Mouse (Mus musculus) embryonic facial prominence, embryonic 12.5 days (tissue): ENCODE measurements around the gene Prox2. TPM values are rescaled to one million over a fixed set of nuclear protein-coding genes. Genes with fewer than 3 reads are reported as not detected.

ENCODE experiments used
- ATAC-seq: fragments of 200-750 bp; cut with Nextera tagmentation; 2 replicates; pipeline ENCODE4 v1.8.0; 2017; ENCODE audit not compliant: insufficient number of reproducible peaks, insufficient read depth, low FRiP score, low TSS enrichment
- H3K27ac ChIP-seq: fragments of 300-500 bp; sonication (generic); 2 replicates; pipeline ENCODE4 v1.5.1; 2016; ENCODE audit warnings: mild to moderate bottlenecking
- H3K27me3 ChIP-seq: fragments of 300-500 bp; sonication (generic); 2 replicates; pipeline ENCODE4 v1.6.1; 2016; ENCODE audit warnings: mild to moderate bottlenecking, moderate library complexity
- H3K36me3 ChIP-seq: fragments of 300-500 bp; sonication (generic); 2 replicates; pipeline ENCODE4 v1.6.1; 2016; ENCODE audit warnings: mild to moderate bottlenecking
- H3K4me1 ChIP-seq: fragments of 300-500 bp; sonication (generic); 2 replicates; pipeline ENCODE4 v1.6.1; 2016
- H3K4me2 ChIP-seq: fragments of 300-500 bp; sonication (generic); replicated peaks from 2 replicates; pipeline ENCODE4 v1.6.1; 2016; ENCODE audit warnings: mild to moderate bottlenecking, moderate library complexity
- H3K4me3 ChIP-seq: fragments of 300-500 bp; sonication (generic); 2 replicates; pipeline ENCODE4 v1.5.1; 2016; ENCODE audit warnings: mild to moderate bottlenecking
- H3K9ac ChIP-seq: fragments of 300-500 bp; sonication (generic); 2 replicates; pipeline ENCODE4 v1.6.1; 2016; ENCODE audit warnings: mild to moderate bottlenecking, moderate library complexity
- H3K9me3 ChIP-seq: fragments of 300-500 bp; sonication (generic); 2 replicates; pipeline ENCODE4 v1.6.1; 2016; ENCODE audit warnings: mild to moderate bottlenecking, moderate library complexity
- WGBS: fragments of 180-500 bp; shearing (Covaris S2); methylation state at CpG from one replicate; pipeline ENCODE4 v1.1.7; 2016; 5-methylcytosine and 5-hydroxymethylcytosine counted together
- polyA plus RNA-seq: library from polyadenylated mRNA; unstranded; fragments of >200 nt; fragmentation: Nextera tagmentation; extraction: Ambion mirVana; gene quantifications from 2 replicates; pipeline ENCODE4 v1.2.1, GENCODE M21; 2016

Gene Prox2
- polyA plus RNA-seq, 1 experiment from 2014 or later, result 4.4 TPM

- 75% methylated on average over 8 of the region's 8 CpGs for WGBS
- no peak overlapping the region for H3K4me3 ChIP-seq
- no peaks in the 10 kb centered on the region for H3K4me1 ChIP-seq
- H3K9me3 ChIP-seq, result no peaks in the 10 kb centered on the region
- H3K27ac ChIP-seq, result no peak overlapping the region
- H3K9ac ChIP-seq, result no peak overlapping the region
- peaks cover 81% of the 10 kb centered on the region for H3K36me3 ChIP-seq
- H3K27me3 ChIP-seq, result no peaks in the 10 kb centered on the region
- no peak for ATAC-seq
- H3K4me2 ChIP-seq, result no peak overlapping the region
These were observed 16.5 kb upstream of the Prox2 start for GRCm38 (mm10) chr12:85126986-85127603.

DNA sequence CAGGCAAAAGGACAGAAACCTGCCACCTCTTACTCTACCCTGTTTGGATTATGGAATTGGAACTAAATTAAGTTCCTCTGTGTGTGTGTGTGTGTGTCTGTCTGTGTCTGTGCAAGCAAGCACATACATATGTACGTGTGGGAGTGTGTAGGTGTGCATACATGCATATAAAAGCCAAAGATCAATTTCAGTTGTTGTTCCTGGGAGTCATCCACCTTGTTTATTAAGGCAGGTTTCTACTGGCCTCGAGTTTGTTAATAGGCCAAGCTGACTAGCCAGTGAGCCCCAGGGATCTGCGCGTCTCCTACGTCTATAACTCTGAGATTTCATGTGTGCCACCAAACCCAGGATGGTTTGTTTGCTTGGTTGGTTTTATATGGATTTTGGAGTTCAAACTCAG, 14.2 kb upstream of the Prox2 start:
- 97% methylated on average over 5 of the region's 5 CpGs for WGBS
- no peak overlapping the region for H3K27ac ChIP-seq
- H3K9ac ChIP-seq, result no peak overlapping the region
- no peak for ATAC-seq
- H3K4me1 ChIP-seq, result no peaks in the 10 kb centered on the region
- H3K4me2 ChIP-seq, result no peak overlapping the region
- H3K27me3 ChIP-seq, result no peaks in the 10 kb centered on the region
- no peak overlapping the region for H3K4me3 ChIP-seq
- H3K9me3 ChIP-seq, result no peaks in the 10 kb centered on the region
- H3K36me3 ChIP-seq, result peaks cover 82% of the 10 kb centered on the region

- Histone ChIP-seq H3K4me3 (no peak overlapping the region), H3K27me3 (no peaks in the 10 kb centered on the region), H3K9ac (no peak overlapping the region), H3K9me3 (no peaks in the 10 kb centered on the region), H3K4me1 (no peaks in the 10 kb centered on the region), H3K27ac (no peak overlapping the region), H3K4me2 (no peak overlapping the region), H3K36me3 (peaks cover 84% of the 10 kb centered on the region)
- 96% methylated on average over 11 of the region's 11 CpGs for WGBS
- no peak for ATAC-seq
These were observed 13.1 kb upstream of the Prox2 start for GRCm38 (mm10) chr12:85123645-85124044.

DNA sequence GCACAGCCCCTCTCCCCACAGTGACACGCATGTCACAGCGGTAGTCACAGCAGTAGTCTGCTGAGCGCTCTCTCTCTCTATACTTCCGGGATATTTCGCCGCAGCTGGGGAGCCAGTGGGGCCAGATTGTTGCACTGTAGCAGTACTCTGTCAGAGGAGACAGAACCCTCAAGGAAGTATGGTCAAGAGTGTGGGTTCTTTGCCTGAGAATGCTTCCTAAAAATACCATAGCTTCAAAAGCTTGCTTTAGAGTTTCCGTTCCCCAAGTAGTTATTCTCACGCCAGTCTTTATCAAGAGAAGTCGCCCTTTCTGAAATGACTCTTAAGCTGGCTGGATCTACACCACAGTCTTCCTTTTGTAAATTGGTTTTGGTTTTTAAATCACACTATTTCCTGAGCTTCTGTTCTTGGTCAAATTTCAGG, 12.6 kb upstream of the Prox2 start:
- H3K4me1 ChIP-seq, result no peaks in the 10 kb centered on the region
- H3K9ac ChIP-seq, result no peak overlapping the region
- no peak overlapping the region for H3K27ac ChIP-seq
- H3K4me3 ChIP-seq, result no peak overlapping the region
- H3K36me3 ChIP-seq, result peaks cover 83% of the 10 kb centered on the region
- H3K4me2 ChIP-seq, result no peak overlapping the region
- H3K9me3 ChIP-seq, result no peaks in the 10 kb centered on the region
- WGBS, result 96% methylated on average over 9 of the region's 9 CpGs
- ATAC-seq, result no peak
- no peaks in the 10 kb centered on the region for H3K27me3 ChIP-seq

DNA sequence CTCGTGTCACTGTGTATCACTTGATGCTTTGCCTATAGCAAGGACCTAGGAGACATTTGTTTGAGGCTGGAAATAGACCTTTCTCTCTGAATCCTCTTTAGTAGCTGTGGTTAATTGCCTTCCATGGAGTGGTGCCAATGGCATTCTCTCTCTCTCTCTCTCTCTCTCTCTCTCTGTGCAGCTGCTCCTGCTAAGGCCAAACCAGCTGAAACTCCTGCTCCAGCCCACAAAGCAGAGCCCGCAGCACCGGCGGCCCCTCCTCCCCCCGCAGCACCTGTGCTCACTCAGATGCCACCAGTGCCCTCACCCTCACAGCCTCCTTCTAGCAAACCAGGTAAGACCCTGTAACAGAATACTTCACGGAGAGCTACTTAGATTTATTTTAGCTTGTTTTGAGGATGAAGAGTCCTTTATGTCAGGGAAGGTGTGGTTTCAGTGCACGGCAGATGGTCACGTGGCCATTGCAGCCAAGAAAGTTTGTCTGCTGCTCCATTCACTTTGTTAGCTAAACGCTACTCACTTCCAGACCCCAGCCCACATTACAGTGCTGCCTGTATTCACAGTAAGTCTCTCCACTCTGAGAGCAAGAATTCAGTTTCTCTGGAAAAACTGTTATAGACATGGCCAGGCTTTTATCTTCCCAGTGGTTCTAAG, 11.4 kb upstream of the Prox2 start:
- Histone ChIP-seq H3K27ac (no peak overlapping the region), H3K9ac (no peak overlapping the region), H3K4me2 (no peak overlapping the region), H3K4me1 (no peaks in the 10 kb centered on the region), H3K27me3 (no peaks in the 10 kb centered on the region), H3K9me3 (no peaks in the 10 kb centered on the region), H3K36me3 (peaks cover 76% of the 10 kb centered on the region), H3K4me3 (no peak overlapping the region)
- ATAC-seq, result no peak
- 90% methylated on average over 9 of the region's 9 CpGs for WGBS

GRCm38 (mm10) chr12:85115678-85116077, 5.1 kb upstream of the Prox2 start:
- no peaks in the 10 kb centered on the region for H3K27me3 ChIP-seq
- H3K4me1 ChIP-seq, result peaks cover 16% of the 10 kb centered on the region
- no peak for ATAC-seq
- H3K4me3 ChIP-seq, result no peak overlapping the region
- peaks cover 33% of the 10 kb centered on the region for H3K36me3 ChIP-seq
- no peaks in the 10 kb centered on the region for H3K9me3 ChIP-seq
- H3K27ac ChIP-seq, result no peak overlapping the region
- no peak overlapping the region for H3K9ac ChIP-seq
- H3K4me2 ChIP-seq, result no peak overlapping the region
- WGBS, result 71% methylated on average over 7 of the region's 7 CpGs

DNA sequence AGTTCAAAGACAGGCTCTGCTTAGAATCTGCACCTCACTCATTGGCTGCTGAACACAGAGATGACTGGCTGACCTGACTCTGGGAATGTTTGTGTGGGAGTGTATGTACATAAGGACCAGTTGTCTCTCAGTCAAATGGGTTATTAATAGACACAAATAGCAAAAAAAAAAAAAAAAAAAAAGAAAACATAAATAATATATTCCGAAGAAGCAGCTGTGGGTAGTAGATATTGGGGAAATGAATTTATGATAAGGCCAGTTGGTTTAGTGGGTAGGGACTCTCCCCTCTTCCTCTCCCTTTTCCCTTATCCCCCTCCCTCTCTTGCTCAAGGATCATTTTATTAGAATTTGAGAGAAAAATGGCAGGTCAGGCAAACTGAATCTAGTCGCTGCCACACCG, 3.4 kb upstream of the Prox2 start:
- Histone ChIP-seq H3K36me3 (peaks cover 18% of the 10 kb centered on the region), H3K4me3 (no peak overlapping the region), H3K27ac (no peak overlapping the region), H3K27me3 (no peaks in the 10 kb centered on the region), H3K4me2 (no peak overlapping the region), H3K4me1 (peaks cover 25% of the 10 kb centered on the region), H3K9me3 (no peaks in the 10 kb centered on the region), H3K9ac (no peak overlapping the region)
- no peak for ATAC-seq
- WGBS, result 96% methylated on average over 3 of the region's 3 CpGs

- H3K9ac ChIP-seq, result no peak overlapping the region
- H3K4me1 ChIP-seq, result peaks cover 25% of the 10 kb centered on the region
- no peaks in the 10 kb centered on the region for H3K27me3 ChIP-seq
- no peak overlapping the region for H3K27ac ChIP-seq
- H3K4me3 ChIP-seq, result no peak overlapping the region
- no peak for ATAC-seq
- H3K36me3 ChIP-seq, result peaks cover 12% of the 10 kb centered on the region
- H3K4me2 ChIP-seq, result no peak overlapping the region
- WGBS, result 97% methylated on average over 3 of the region's 3 CpGs
- no peaks in the 10 kb centered on the region for H3K9me3 ChIP-seq
These were observed 2.8 kb upstream of the Prox2 start for GRCm38 (mm10) chr12:85113337-85113736.

- peak overlapping the region; percentile 86; the same call in 1 of the 2 replicates for H3K4me2 ChIP-seq
- no peak overlapping the region for H3K9ac ChIP-seq
- no peak overlapping the region for H3K27ac ChIP-seq
- H3K9me3 ChIP-seq, result no peaks in the 10 kb centered on the region
- WGBS, result 81% methylated on average over 7 of the region's 7 CpGs
- H3K4me3 ChIP-seq, result no peak overlapping the region
- no peak for ATAC-seq
- no peaks in the 10 kb centered on the region for H3K27me3 ChIP-seq
- H3K4me1 ChIP-seq, result peaks cover 25% of the 10 kb centered on the region
- H3K36me3 ChIP-seq, result 0 out of 2 replicates have a peak, but pooled peaks cover 8% of the 10 kb centered on the region
These were observed 2.1 kb upstream of the Prox2 start for GRCm38 (mm10) chr12:85112550-85113251.

DNA sequence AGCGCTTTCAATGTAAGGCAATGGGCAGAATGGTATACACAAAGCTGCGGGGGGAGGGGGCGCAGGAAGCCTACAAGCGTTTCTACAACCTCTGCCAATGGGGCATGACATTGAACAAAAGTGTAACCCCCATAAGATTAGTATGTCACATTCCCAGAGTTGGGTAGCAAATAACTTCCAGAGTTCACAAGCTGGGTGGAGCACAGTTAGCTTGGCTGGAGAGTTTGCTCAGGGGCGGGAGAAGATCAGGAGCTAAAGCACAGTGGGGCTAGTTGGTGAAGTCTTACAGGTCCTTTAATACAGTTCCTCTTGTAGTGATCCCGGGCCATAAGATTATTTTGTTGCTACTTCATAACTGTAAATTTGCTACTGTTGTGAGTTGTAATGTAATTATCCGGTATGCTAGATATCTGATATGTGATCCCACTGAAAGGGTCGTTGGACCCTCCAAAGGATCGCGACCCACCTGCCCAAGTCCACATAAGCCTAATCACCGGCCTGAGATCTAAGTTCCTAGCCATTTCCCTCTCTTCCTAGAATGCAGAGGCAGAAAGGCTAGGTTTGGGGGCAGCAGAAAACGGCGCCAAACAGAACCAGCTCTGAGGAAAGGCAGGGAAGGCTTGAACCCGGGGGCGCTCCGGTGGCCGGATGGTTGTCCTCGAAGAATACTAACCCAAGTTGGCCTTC, 405 bp downstream of the Prox2 start:
- ATAC-seq, result peak; percentile 73; the same call in 1 of the 2 replicates
- Histone ChIP-seq H3K9ac (peak overlapping the region; percentile 96), H3K4me1 (peaks cover 31% of the 10 kb centered on the region), H3K27ac (peak overlapping the region; percentile 86), H3K36me3 (0 out of 2 replicates have a peak, but pooled peaks cover 3% of the 10 kb centered on the region), H3K4me3 (peak overlapping the region; percentile 100), H3K9me3 (no peaks in the 10 kb centered on the region), H3K4me2 (peak overlapping the region; percentile 86), H3K27me3 (no peaks in the 10 kb centered on the region)
- WGBS, result 12% methylated on average over 18 of the region's 18 CpGs

GRCm38 (mm10) chr12:85109426-85109825, 1.1 kb downstream of the Prox2 start:
- no peak overlapping the region for H3K27ac ChIP-seq
- 49% methylated on average over 4 of the region's 4 CpGs for WGBS
- no peak overlapping the region for H3K9ac ChIP-seq
- no peak overlapping the region; the same call in 1 of the 2 replicates for H3K4me3 ChIP-seq
- H3K9me3 ChIP-seq, result no peaks in the 10 kb centered on the region
- no peaks in the 10 kb centered on the region for H3K36me3 ChIP-seq
- H3K27me3 ChIP-seq, result no peaks in the 10 kb centered on the region
- peak overlapping the region; percentile 86; the same call in 1 of the 2 replicates for H3K4me2 ChIP-seq
- peaks cover 31% of the 10 kb centered on the region for H3K4me1 ChIP-seq
- ATAC-seq, result no peak
